Mouse (Mus musculus) heart, embryonic 14.5 days (tissue): ENCODE data around the gene Lrfn1. TPM values are rescaled to one million over a fixed set of nuclear protein-coding genes. Genes with fewer than 3 reads are reported as not detected.
"Not testable (repeated sequence)": the region's sequence is repeated elsewhere in the genome, so short reads cannot be mapped to it uniquely, and the experiment has no call there.

Experiments used
- ATAC-seq: fragments of 200-750 bp; cut with Nextera tagmentation; 2 replicates; pipeline ENCODE4 v1.8.0; 2017; ENCODE audit warnings: low read depth, moderate TSS enrichment; ENCODE audit not compliant: insufficient number of reproducible peaks, insufficient read depth, low FRiP score
- H3K27ac ChIP-seq, 2 experiments: fragments of 200-500 bp in 1 of 2; fragments of 300-500 bp in 1 of 2; sonication (generic) in 1 of 2; replicated peaks in 1 of 2; 2 replicates each; pipeline ENCODE4 v1.5.1; 2012 to 2014; ENCODE audit warnings: low read depth in 2 of 2, low read length in 2 of 2, control low read depth in 1 of 2, mild to moderate bottlenecking in 1 of 2, mixed read lengths in 1 of 2; ENCODE audit not compliant: control insufficient read depth in 1 of 2, insufficient read depth in 1 of 2
- H3K27me3 ChIP-seq: fragments of 300-500 bp; sonication (generic); 2 replicates; pipeline ENCODE4 v1.6.1; 2014; ENCODE audit warnings: mild to moderate bottlenecking, low read length, control low read depth; ENCODE audit not compliant: control insufficient read depth, insufficient read depth
- H3K36me3 ChIP-seq: fragments of 300-500 bp; sonication (generic); 2 replicates; pipeline ENCODE4 v1.6.1; 2014; ENCODE audit warnings: mild to moderate bottlenecking, control low read depth, low read length, mixed read lengths; ENCODE audit not compliant: control insufficient read depth, insufficient read depth
- H3K4me1 ChIP-seq, 2 experiments: fragments of 200-500 bp in 1 of 2; fragments of 300-500 bp in 1 of 2; sonication (generic) in 1 of 2; 2 replicates each; pipeline ENCODE4 v1.6.1; 2012 to 2014; ENCODE audit warnings: low read length in 2 of 2, control low read depth in 1 of 2, mixed read lengths in 1 of 2; ENCODE audit not compliant: control insufficient read depth in 2 of 2, insufficient read depth in 2 of 2
- H3K4me2 ChIP-seq: fragments of 300-500 bp; sonication (generic); 2 replicates; pipeline ENCODE4 v1.6.1; 2014; ENCODE audit warnings: mild to moderate bottlenecking, low read length
- H3K4me3 ChIP-seq, 2 experiments: fragments of 200-500 bp in 1 of 2; fragments of 300-500 bp in 1 of 2; sonication (generic) in 1 of 2; 2 replicates each; pipeline ENCODE4 v1.5.1; 2012 to 2014; ENCODE audit warnings: low read length in 2 of 2, mild to moderate bottlenecking in 2 of 2, control low read depth in 1 of 2, low read depth in 1 of 2, moderate library complexity in 1 of 2; ENCODE audit not compliant: control insufficient read depth in 1 of 2, insufficient read depth in 1 of 2
- H3K9ac ChIP-seq: fragments of 300-500 bp; sonication (generic); 2 replicates; pipeline ENCODE4 v1.6.1; 2014; ENCODE audit warnings: mild to moderate bottlenecking, low read length
- H3K9me3 ChIP-seq: fragments of 300-500 bp; sonication (generic); 2 replicates; pipeline ENCODE4 v1.6.1; 2016; ENCODE audit warnings: low read length, control low read depth; ENCODE audit not compliant: control insufficient read depth
- WGBS: fragments of 180-500 bp; shearing (Covaris S2); extraction: QIAGEN DNeasy Blood & Tissue Kit; methylation state at CpG from one replicate; pipeline ENCODE4 v1.1.7; 2014; 5-methylcytosine and 5-hydroxymethylcytosine counted together
- polyA plus RNA-seq: library from polyadenylated mRNA; unstranded; fragments of >200 nt; fragmentation: Nextera tagmentation; extraction: Ambion mirVana; gene quantifications from 2 replicates; pipeline ENCODE4 v1.2.1, GENCODE M21; 2014

Gene Lrfn1
- polyA plus RNA-seq, 1 experiment from 2014 or later, result 2.1 TPM

- H3K4me2 ChIP-seq, result no peak overlapping the region
- no peak overlapping the region for H3K27ac ChIP-seq
- peaks cover 2 to 5% of the 10 kb centered on the region in 2 experiments; a peak in 3 of 4 replicates for H3K4me1 ChIP-seq
- H3K36me3 ChIP-seq, result no peaks in the 10 kb centered on the region
- ATAC-seq, result no peak
- no peaks in the 10 kb centered on the region for H3K9me3 ChIP-seq
- no peak overlapping the region for H3K4me3 ChIP-seq
- peaks cover 12% of the 10 kb centered on the region for H3K27me3 ChIP-seq
- 83% methylated on average over 8 of the region's 8 CpGs for WGBS
- H3K9ac ChIP-seq, result no peak overlapping the region
Measured at GRCm38 (mm10) chr7:28492310-28492709, 40.5 kb downstream of the Lrfn1 start.

- H3K9me3 ChIP-seq, result no peaks in the 10 kb centered on the region
- no peaks in the 10 kb centered on the region for H3K4me1 ChIP-seq
- no peaks in the 10 kb centered on the region for H3K36me3 ChIP-seq
- no peaks in the 10 kb centered on the region for H3K27me3 ChIP-seq
- H3K4me3 ChIP-seq, result no peak overlapping the region
- H3K9ac ChIP-seq, result no peak overlapping the region
- 73% methylated on average over 11 of the region's 11 CpGs for WGBS
- H3K27ac ChIP-seq, result no peak overlapping the region
- ATAC-seq, result no peak
- H3K4me2 ChIP-seq, result no peak overlapping the region
Measured at GRCm38 (mm10) chr7:28495426-28495825, 43.6 kb downstream of the Lrfn1 start.

GRCm38 (mm10) chr7:28505585-28505984, 53.8 kb downstream of the Lrfn1 start:
- ATAC-seq, result no peak
- H3K4me2 ChIP-seq, result no peak overlapping the region
- no peaks in the 10 kb centered on the region for H3K4me1 ChIP-seq
- WGBS, result 7% methylated on average over 5 of the region's 5 CpGs
- no peak overlapping the region for H3K27ac ChIP-seq
- H3K4me3 ChIP-seq, result no peak overlapping the region
- H3K9me3 ChIP-seq, result no peaks in the 10 kb centered on the region
- no peaks in the 10 kb centered on the region for H3K27me3 ChIP-seq
- no peaks in the 10 kb centered on the region for H3K36me3 ChIP-seq
- no peak overlapping the region for H3K9ac ChIP-seq

GRCm38 (mm10) chr7:28509121-28509520, 57.3 kb downstream of the Lrfn1 start:
- not testable (repeated sequence) for H3K27me3 ChIP-seq
- ATAC-seq, result peak; percentile 23; the same call in 1 of the 2 replicates

GRCm38 (mm10) chr7:28510405-28510974, 58.7 kb downstream of the Lrfn1 start, which contains the start of gene Ifnl2:
Ifnl2 (minus strand) TSS chr7:28510455.
- H3K4me3 ChIP-seq, ATAC-seq, H3K9me3 ChIP-seq, H3K4me1 ChIP-seq, H3K36me3 ChIP-seq, H3K27ac ChIP-seq, H3K4me2 ChIP-seq, H3K9ac ChIP-seq, H3K27me3 ChIP-seq: not testable (repeated sequence)
- WGBS, result 46% methylated on average over 8 of the region's 8 CpGs

More at GRCm38 (mm10) chr7:28509121-28509520, 57.3 kb downstream of the Lrfn1 start:
- not testable (repeated sequence) for H3K36me3 ChIP-seq, H3K9ac ChIP-seq, H3K4me2 ChIP-seq, H3K4me3 ChIP-seq, H3K4me1 ChIP-seq, H3K27ac ChIP-seq, H3K9me3 ChIP-seq
- no CpG with 5 or more reads among the region's 2 CpGs for WGBS

GRCm38 (mm10) chr7:28511441-28511840, 59.7 kb downstream of the Lrfn1 start:
- H3K27ac ChIP-seq, result no peak overlapping the region
- no peak overlapping the region for H3K4me3 ChIP-seq

More at GRCm38 (mm10) chr7:28511441-28511840, 59.7 kb downstream of the Lrfn1 start:
- Histone ChIP-seq H3K4me2 (no peak overlapping the region), H3K36me3 (no peaks in the 10 kb centered on the region), H3K27me3 (no peaks in the 10 kb centered on the region), H3K9me3 (no peaks in the 10 kb centered on the region), H3K9ac (no peak overlapping the region), H3K4me1 (no peaks in the 10 kb centered on the region)
- WGBS, result 65% methylated on average over 8 of the region's 8 CpGs
- ATAC-seq, result no peak

Other genes with a start within 250 kb of the Lrfn1 start
- 8.4 and 10.3 TPM in 2 replicates for gene Eid2, start 184.1 kb upstream of the Lrfn1 start, polyA plus RNA-seq
- 6.7 and 8.4 TPM in 2 replicates for gene Eid2b, start 174.2 kb upstream of the Lrfn1 start, polyA plus RNA-seq
- gene Selenov, start 160.8 kb upstream of the Lrfn1 start, polyA plus RNA-seq, result not detected in 2 replicates
- gene Dll3, start 149.7 kb upstream of the Lrfn1 start, polyA plus RNA-seq, result 0.14 TPM in 1 of 2 replicates, not detected in the other
- gene Timm50, start 139.9 kb upstream of the Lrfn1 start, polyA plus RNA-seq, result 119 and 131 TPM in 2 replicates
- 47.9 and 48.0 TPM in 2 replicates for gene Supt5, start 113.2 kb upstream of the Lrfn1 start, polyA plus RNA-seq
- 731 and 789 TPM in 2 replicates for gene Rps16, start 101.3 kb upstream of the Lrfn1 start, polyA plus RNA-seq
- 32.9 and 35.6 TPM in 2 replicates for gene Plekhg2, start 79.4 kb upstream of the Lrfn1 start, polyA plus RNA-seq
- 10.1 and 12.2 TPM in 2 replicates for gene Zfp36, start 71.7 kb upstream of the Lrfn1 start, polyA plus RNA-seq
- gene Med29, start 59.3 kb upstream of the Lrfn1 start, polyA plus RNA-seq, result 50.9 and 57.7 TPM in 2 replicates
- gene Paf1, start 59.0 kb upstream of the Lrfn1 start, polyA plus RNA-seq, result 61.9 and 62.5 TPM in 2 replicates
- 8.4 and 8.6 TPM in 2 replicates for gene Gmfg, start 14.5 kb upstream of the Lrfn1 start, polyA plus RNA-seq
- gene Ifnl2, start 58.5 kb downstream of the Lrfn1 start, polyA plus RNA-seq, result not detected in 2 replicates
- not detected in 2 replicates for gene Ifnl3, start 70.9 kb downstream of the Lrfn1 start, polyA plus RNA-seq
- gene Sycn, start 88.9 kb downstream of the Lrfn1 start, polyA plus RNA-seq, result not detected in 2 replicates
- gene Nccrp1, start 95.3 kb downstream of the Lrfn1 start, polyA plus RNA-seq, result not detected in 2 replicates
- gene Samd4b, start 146.2 kb downstream of the Lrfn1 start, polyA plus RNA-seq, result 23.5 and 25.2 TPM in 2 replicates
- 21.1 and 22.1 TPM in 2 replicates for gene Pak4, start 146.2 kb downstream of the Lrfn1 start, polyA plus RNA-seq
- gene Acp7, start 179.4 kb downstream of the Lrfn1 start, polyA plus RNA-seq, result not detected in 2 replicates
- 3.7 and 4.2 TPM in 2 replicates for gene Fbxo27, start 240.9 kb downstream of the Lrfn1 start, polyA plus RNA-seq